ENCODE assay signal across 26 mouse cellular contexts in the genomic region with DNA sequence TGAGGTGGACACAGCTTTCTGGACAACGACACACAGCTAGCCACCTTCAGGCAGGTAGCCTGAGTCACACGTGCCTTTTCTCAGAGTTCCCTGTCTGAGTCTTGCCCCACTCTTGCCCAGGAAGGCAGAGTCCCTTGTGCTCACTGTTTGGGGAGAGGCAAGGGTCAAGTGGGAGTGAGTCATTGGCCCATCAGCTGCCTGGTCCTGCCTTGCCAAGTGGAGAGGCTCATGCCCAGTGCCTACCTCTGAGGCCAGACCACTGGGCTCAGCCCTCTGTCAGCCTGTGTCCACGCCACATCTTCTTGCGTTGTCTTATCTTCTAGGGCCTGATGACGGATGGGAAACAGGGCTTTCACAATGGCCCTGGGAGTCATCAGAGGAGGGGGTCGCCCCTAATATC. TPM values are rescaled to one million over a fixed set of nuclear protein-coding genes. Genes with fewer than 3 reads are reported as not detected.
DNase-seq lines count a peak whose midpoint lies in the region; ATAC-seq and TF ChIP-seq lines count a peak whose summit lies in the region.
"Had no signal": no experiment of that assay in that cellular context is flagged by ENCODE, and none has a peak within 500 bp of the region (broad histone marks: within the 10 kb centered on the region; RNA-seq: fewer than 3 reads in every experiment).

No protein-coding gene starts in this region.

- 28% methylated on average over 6 of the region's 6 CpGs for WGBS in lung, adult 2 months
- 21% methylated on average over 6 of the region's 6 CpGs for WGBS in heart, postnatal 0 days

- H3K4me3 ChIP-seq in lung, adult 2 months (replicated peaks; ENCODE audit: extremely low read depth, low read depth, low read length): no peak overlapping the region
- H3K4me3 ChIP-seq in heart, postnatal 0 days (ENCODE audit: low read depth, low read length): no peak overlapping the region
- H3K4me3 ChIP-seq: embryonic facial prominence, embryonic 10.5 days; forebrain, embryonic 13.5 days; hindbrain, embryonic 10.5 days; kidney, embryonic 15.5 days; limb, embryonic 13.5 days; liver, embryonic 13.5 days; megakaryocyte, embryonic 14.5 days; neural tube, embryonic 15.5 days had no signal

- no peak overlapping the region for H3K27ac ChIP-seq in heart, postnatal 0 days (ENCODE audit: low read depth)
- H3K27ac ChIP-seq: embryonic facial prominence, embryonic 10.5 days; forebrain, embryonic 13.5 days; hindbrain, postnatal 0 days; kidney, embryonic 15.5 days; limb, embryonic 13.5 days; liver, embryonic 13.5 days; neural tube, embryonic 15.5 days had no signal

- no peak for TF ChIP-seq EP300 in heart, postnatal 0 days (IDR thresholded peaks at IDR 0.05; ENCODE audit: low read depth)

- H3K36me3 ChIP-seq in heart, postnatal 0 days (replicated peaks; ENCODE audit: control insufficient read depth, insufficient read depth, low read length): no peaks in the 10 kb centered on the region
- H3K36me3 ChIP-seq: embryonic facial prominence, embryonic 10.5 days; hindbrain, embryonic 10.5 days; kidney, embryonic 15.5 days; limb, embryonic 13.5 days; liver, embryonic 13.5 days; neural tube, embryonic 15.5 days had no signal

- H3K9me3 ChIP-seq in heart, postnatal 0 days (replicated peaks; ENCODE audit: control insufficient read depth, low read length): no peaks in the 10 kb centered on the region
- H3K9me3 ChIP-seq: embryonic facial prominence, embryonic 10.5 days; forebrain, embryonic 13.5 days; hindbrain, embryonic 10.5 days; kidney, embryonic 15.5 days; limb, embryonic 13.5 days; liver, embryonic 13.5 days; megakaryocyte, embryonic 14.5 days; neural tube, embryonic 15.5 days had no signal

- H3K4me1 ChIP-seq in lung, adult 2 months (ENCODE audit: control insufficient read depth, insufficient read depth, low read length): no peaks in the 10 kb centered on the region
- H3K4me1 ChIP-seq in heart, postnatal 0 days (ENCODE audit: control insufficient read depth, insufficient read depth): peaks cover 27% of the 10 kb centered on the region
- H3K4me1 ChIP-seq: liver, embryonic 13.5 days had no signal

- TF ChIP-seq CTCF in lung, adult 2 months (IDR thresholded peaks at IDR 0.05; ENCODE audit: insufficient read depth, low read length): no peak
- TF ChIP-seq CTCF in heart, postnatal 0 days (IDR thresholded peaks at IDR 0.05; ENCODE audit: low read depth): no peak

- DNase-seq in cerebellum, postnatal 10 days: peak; percentile 24
- DNase-seq in cerebellum, postnatal 14 days: no peak
- peak; percentile 27 to 59 for DNase-seq in lung, adult 18-20 months
- DNase-seq in lung, adult 2 months: no peak
- peak; percentile 36 for DNase-seq in adrenal gland, postnatal 25 days
- no peak for DNase-seq in heart, postnatal 0 days (ENCODE audit: low spot score)
- DNase-seq in left cerebral cortex, adult 18-20 months (ENCODE audit: low spot score in 2 of 2): no peak
- DNase-seq: cerebellum, adult 2 months; gastrocnemius, postnatal 10 days; kidney, postnatal 4 days; layer of hippocampus, adult 9-11 months; liver, embryonic 13.5 days; thymus, postnatal 25 days had no signal

- H3K4me2 ChIP-seq in heart, postnatal 0 days (ENCODE audit: low read depth, low read length): no peak overlapping the region
- H3K4me2 ChIP-seq: forebrain, embryonic 13.5 days; kidney, embryonic 15.5 days; limb, embryonic 13.5 days; liver, embryonic 13.5 days; neural tube, embryonic 15.5 days had no signal

- H3K9ac ChIP-seq in heart, postnatal 0 days (replicated peaks; ENCODE audit: low read depth, low read length): no peak overlapping the region
- H3K9ac ChIP-seq: forebrain, embryonic 13.5 days; kidney, embryonic 15.5 days; limb, embryonic 13.5 days; liver, embryonic 13.5 days had no signal

- ATAC-seq in heart, postnatal 0 days (ENCODE audit: insufficient read depth, low read depth): peak; percentile 21; the same call in 1 of the 2 replicates
- ATAC-seq: forebrain, embryonic 13.5 days; hindbrain, postnatal 0 days; intestine, postnatal 0 days; midbrain, embryonic 16.5 days had no signal

- TF ChIP-seq POLR2A in lung, adult 2 months (IDR thresholded peaks at IDR 0.05; ENCODE audit: borderline replicate concordance, extremely low read depth, low read depth, low read length): no peak

- H3K27me3 ChIP-seq in heart, postnatal 0 days (ENCODE audit: control insufficient read depth, insufficient read depth, low read length): no peaks in the 10 kb centered on the region; the same call in 1 of the 2 replicates

RNA-seq across cellular contexts. Expression of gene Tekt4, which starts 13.4 kb away (rescaled TPM):
- 11.4 and 11.9 TPM in 2 replicates for polyA plus RNA-seq in lung, adult 2 months (2012; rRNA removed)
- not detected in 2 replicates for total RNA-seq in adrenal gland, postnatal 25 days (2021)
- total RNA-seq in heart, postnatal 0 days (2014; rRNA removed; ENCODE audit: low replicate concordance): 1.3 TPM in 1 of 2 replicates, not detected in the other
- 0.23 and 1.1 TPM in 2 replicates for polyA plus RNA-seq in heart, postnatal 0 days (2015; fragmentation: Nextera tagmentation; extraction: Ambion mirVana)
- 1 to 10 TPM in 1 of 2 experiments, under 1 TPM in 1; 0.49 to 1.2 TPM for total RNA-seq in left cerebral cortex, adult 18-20 months (2021)
- total RNA-seq: CH12.LX; common myeloid progenitor, adult 5-6 weeks; gastrocnemius, postnatal 10 days; MEL had no signal
- polyA plus RNA-seq: embryonic facial prominence, embryonic 10.5 days; intestine, postnatal 0 days; kidney, embryonic 15.5 days; limb, embryonic 13.5 days; liver, embryonic 13.5 days had no signal

RNA-seq across cellular contexts. Expression of gene Sstr5, which starts 29.3 kb away (rescaled TPM):
- 0.06 and 0.08 TPM in 2 replicates for polyA plus RNA-seq in lung, adult 2 months (2012; rRNA removed)
- total RNA-seq in adrenal gland, postnatal 25 days (2021): 0.21 TPM in 1 of 2 replicates, not detected in the other
- 0.12 TPM in 1 of 2 replicates, not detected in the other for total RNA-seq in heart, postnatal 0 days (2014; rRNA removed; ENCODE audit: low replicate concordance)
- polyA plus RNA-seq in heart, postnatal 0 days (2015; fragmentation: Nextera tagmentation; extraction: Ambion mirVana): not detected in 2 replicates
- 1 to 10 TPM in 1 of 2 experiments, under 1 TPM in 1; 0.75 to 1.1 TPM for total RNA-seq in left cerebral cortex, adult 18-20 months (2021)
- total RNA-seq: common myeloid progenitor, adult 5-6 weeks; gastrocnemius, postnatal 10 days; MEL had no signal
- polyA plus RNA-seq: kidney, embryonic 15.5 days; liver, embryonic 13.5 days had no signal

RNA-seq across cellular contexts. Expression of gene Cacna1h, which starts 34.2 kb away (rescaled TPM):
- 1.9 and 3.2 TPM in 2 replicates for polyA plus RNA-seq in lung, adult 2 months (2012; rRNA removed)
- total RNA-seq in adrenal gland, postnatal 25 days (2021): 100 and 109 TPM in 2 replicates
- total RNA-seq in heart, postnatal 0 days (2014; rRNA removed; ENCODE audit: low replicate concordance): 39.2 and 65.9 TPM in 2 replicates
- 3.1 and 3.4 TPM in 2 replicates for polyA plus RNA-seq in heart, postnatal 0 days (2015; fragmentation: Nextera tagmentation; extraction: Ambion mirVana)
- 10 to 100 TPM; 39.6 to 43.7 TPM for total RNA-seq in left cerebral cortex, adult 18-20 months (2021)

Comparison
In these comparisons a context has a peak if more than half of its experiments do, and no peak if none do; other contexts are left out.
1. DNase-seq: peak in cerebellum, postnatal 10 days (2 of 2), lung, adult 18-20 months (2 of 2) and adrenal gland, postnatal 25 days (single experiment); none in cerebellum, postnatal 14 days (0 of 2), lung, adult 2 months (single experiment), heart, postnatal 0 days (single experiment) and left cerebral cortex, adult 18-20 months (0 of 2).